ENCODE assay signal across 8 mouse cellular contexts in genomic region chr7:126585717-126586116, GRCm38 (mm10). TPM values are rescaled to one million over a fixed set of nuclear protein-coding genes. Genes with fewer than 3 reads are reported as not detected.
DNase-seq lines count a peak whose midpoint lies in the region; ATAC-seq and TF ChIP-seq lines count a peak whose summit lies in the region.

Gene Cln3 (minus strand): TSS chr7:126585817.

- no peak within 1 kb of the TSS for H3K4me3 ChIP-seq in kidney, adult 2 months (ENCODE audit: insufficient read depth, low read depth, low read length)
- H3K4me3 ChIP-seq in midbrain, embryonic 14.5 days (replicated peaks; ENCODE audit: low read depth, low read length) = no peak within 1 kb of the TSS

- H3K9ac ChIP-seq in midbrain, embryonic 14.5 days (replicated peaks; ENCODE audit: low read length) = no peak within 1 kb of the TSS

- DNase-seq in kidney, adult 2 months = no peak
- no peak for DNase-seq in kidney, adult 18-20 months
- DNase-seq in adrenal gland, adult 2 months = no peak
- DNase-seq in gastrocnemius, postnatal 4 days (ENCODE audit: low spot score in 2 of 2) = no peak
- no peak for DNase-seq in layer of hippocampus, postnatal 10 days (ENCODE audit: low spot score in 2 of 2)
- DNase-seq in midbrain, embryonic 14.5 days = no peak
- DNase-seq in thymus, postnatal 36 days = no peak
- DNase-seq in Muller cell, postnatal 12 days (ENCODE audit: inconsistent ontology term) = no peak

- H3K9me3 ChIP-seq in midbrain, embryonic 14.5 days (ENCODE audit: control insufficient read depth, low read length) = no peaks in the 10 kb centered on the region

- WGBS in kidney, adult 2 months = 84% methylated on average over 6 of the region's 6 CpGs
- WGBS in midbrain, embryonic 14.5 days = 76% methylated on average over 6 of the region's 6 CpGs

- ATAC-seq in midbrain, embryonic 14.5 days (ENCODE audit: low FRiP score, low TSS enrichment) = no peak

- no peaks in the 10 kb centered on the region for H3K36me3 ChIP-seq in kidney, adult 2 months (ENCODE audit: control insufficient read depth, insufficient read depth, low read length)
- H3K36me3 ChIP-seq in midbrain, embryonic 14.5 days (ENCODE audit: control insufficient read depth, insufficient read depth, low read length) = no peaks in the 10 kb centered on the region

- H3K27me3 ChIP-seq in kidney, adult 2 months (replicated peaks; ENCODE audit: control insufficient read depth, insufficient read depth, low read length) = no peaks in the 10 kb centered on the region
- no peaks in the 10 kb centered on the region for H3K27me3 ChIP-seq in midbrain, embryonic 14.5 days (ENCODE audit: control insufficient read depth, insufficient read depth, low read length)

- no peak for TF ChIP-seq POLR2A in kidney, adult 2 months (IDR thresholded peaks at IDR 0.05; ENCODE audit: low read depth, low read length)

- H3K4me1 ChIP-seq in kidney, adult 2 months (ENCODE audit: control insufficient read depth, insufficient read depth, low read length) = no peaks in the 10 kb centered on the region
- H3K4me1 ChIP-seq in midbrain, embryonic 14.5 days (ENCODE audit: control insufficient read depth, insufficient read depth, low read length) = peaks cover 10% of the 10 kb centered on the region; the same call in 1 of the 2 replicates

- no peak within 1 kb of the TSS for H3K27ac ChIP-seq in kidney, adult 2 months (ENCODE audit: insufficient read depth, low read depth, low read length)
- no peak within 1 kb of the TSS for H3K27ac ChIP-seq in midbrain, embryonic 14.5 days (replicated peaks; ENCODE audit: low read depth, low read length)

- no peak for TF ChIP-seq CTCF in kidney, adult 2 months (conservative IDR thresholded peaks at IDR 0.05; ENCODE audit: insufficient read depth, insufficient read length, low read depth, low read length)

- no peak within 1 kb of the TSS for H3K4me2 ChIP-seq in midbrain, embryonic 14.5 days (ENCODE audit: low read length)

RNA-seq across cellular contexts. Expression of gene Cln3, which starts in this region (rescaled TPM):
- 117 and 120 TPM in 2 replicates for polyA plus RNA-seq in kidney, adult 2 months (2012; rRNA removed)
- total RNA-seq in adrenal gland, adult 2 months (2021) = 10 to 100 TPM; 33.2 to 47.4 TPM
- polyA plus RNA-seq in adrenal gland, adult 2 months (2012; rRNA removed) = 52.8 and 56.1 TPM in 2 replicates
- 10 to 100 TPM; 11.8 to 14.1 TPM for total RNA-seq in gastrocnemius, postnatal 4 days (2021)
- 10 to 100 TPM; 20.8 to 23.2 TPM for total RNA-seq in layer of hippocampus, postnatal 10 days (2021)
- polyA plus RNA-seq in midbrain, embryonic 14.5 days (2014; fragmentation: Nextera tagmentation; extraction: Ambion mirVana) = 26.5 and 27.7 TPM in 2 replicates
